Mouse (Mus musculus) stomach, postnatal 0 days (tissue): Measurements from ENCODE around the gene Cc2d1a.

Experiments
- CTCF ChIP-seq: IDR thresholded peaks from 2 replicates; pipeline ENCODE4 v1.5.1; 2016; ENCODE audit warnings: antibody characterized with exemption, low read depth, mild to moderate bottlenecking, moderate library complexity
- EP300 ChIP-seq: optimal IDR thresholded peaks from 2 replicates; pipeline ENCODE3; 2016; ENCODE audit warnings: antibody characterized with exemption

- TF ChIP-seq CTCF (no peak), EP300 (no peak)
Measured at GRCm38 (mm10) chr8:84096061-84096460, 51.7 kb downstream of the Cc2d1a start.
